Mouse (Mus musculus) bone marrow macrophage, adult 2 months (primary cell): ENCODE results near the gene Atp6v1e2.

Experiments
- CTCF ChIP-seq: IDR thresholded peaks from 2 replicates; pipeline ENCODE4 v1.5.1; 2012; ENCODE audit warnings: low read depth, mild to moderate bottlenecking, low read length, moderate library complexity
- POLR2A ChIP-seq: IDR thresholded peaks from 2 replicates; pipeline ENCODE4 v1.6.1; 2012; ENCODE audit warnings: mild to moderate bottlenecking, low read depth, low read length, borderline replicate concordance

DNA sequence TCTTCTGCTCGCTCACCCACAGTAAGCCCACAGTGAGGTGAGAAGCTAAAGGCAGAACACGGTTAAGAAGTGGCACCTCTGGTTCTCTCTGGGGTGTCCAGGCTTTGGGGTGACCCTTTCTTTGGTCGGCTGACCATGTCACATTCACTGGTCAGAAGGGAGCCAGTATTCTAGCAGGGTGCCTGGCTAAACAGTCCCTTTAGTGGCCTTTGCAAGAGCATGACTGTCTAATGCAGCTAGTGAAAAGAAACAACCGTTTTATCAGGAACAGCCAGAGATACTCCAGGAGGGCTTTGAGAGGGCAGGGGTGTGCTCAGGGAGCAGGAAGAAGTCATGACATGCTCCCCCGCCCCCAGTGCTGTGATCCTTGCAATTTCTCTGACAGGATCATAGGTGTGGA is 36.4 kb downstream of the Atp6v1e2 start:
- TF ChIP-seq CTCF (no peak), POLR2A (no peak)
